Mouse (Mus musculus): Measurements from ENCODE around the gene Kcnh6. TPM values are rescaled to one million over a fixed set of nuclear protein-coding genes. Genes with fewer than 3 reads are reported as not detected.
"Not testable (repeated sequence)": the region's sequence is repeated elsewhere in the genome, so short reads cannot be mapped to it uniquely, and the experiment has no call there.

Gene Kcnh6
- polyA plus RNA-seq, 1 experiment from 2014 or later, result 2.6 TPM

- peak; percentile 61 for ATAC-seq (ENCODE audit: low read depth)
- H3K27ac ChIP-seq (replicated peaks; ENCODE audit: low read depth, low read length), result no peak overlapping the region
Measured at GRCm38 (mm10) chr11:106020051-106020763, 12.3 kb downstream of the Kcnh6 start.

GRCm38 (mm10) chr11:106025774-106026173, 17.9 kb downstream of the Kcnh6 start:
- H3K4me3 ChIP-seq (ENCODE audit: low read depth, low read length), result no peak overlapping the region
- no peaks in the 10 kb centered on the region for H3K4me1 ChIP-seq (ENCODE audit: control insufficient read depth, insufficient read depth, low read length)
- H3K36me3 ChIP-seq (ENCODE audit: control insufficient read depth, insufficient read depth, low read length), result no peaks in the 10 kb centered on the region
- no peak overlapping the region for H3K9ac ChIP-seq (ENCODE audit: low read depth, low read length)
- ATAC-seq (ENCODE audit: low read depth) (no peak), DNase-seq (ENCODE audit: low spot score) (no peak)
- no peaks in the 10 kb centered on the region for H3K9me3 ChIP-seq (ENCODE audit: control insufficient read depth, low read length)
- no peak overlapping the region for H3K4me2 ChIP-seq (ENCODE audit: low read depth, low read length)
- 84% methylated on average over 3 of the region's 3 CpGs for WGBS
- H3K27ac ChIP-seq (replicated peaks; ENCODE audit: low read depth, low read length), result no peak overlapping the region
- H3K27me3 ChIP-seq (replicated peaks; ENCODE audit: control insufficient read depth, insufficient read depth, low read length), result peaks cover 3% of the 10 kb centered on the region

More at GRCm38 (mm10) chr11:106020051-106020763, 12.3 kb downstream of the Kcnh6 start:
- Histone ChIP-seq H3K9me3 (ENCODE audit: control insufficient read depth, low read length) (no peaks in the 10 kb centered on the region), H3K27me3 (replicated peaks; ENCODE audit: control insufficient read depth, insufficient read depth, low read length) (peaks cover 16% of the 10 kb centered on the region), H3K4me2 (ENCODE audit: low read depth, low read length) (peak overlapping the region; percentile 52), H3K4me3 (ENCODE audit: low read depth, low read length) (peak overlapping the region; percentile 28), H3K4me1 (ENCODE audit: control insufficient read depth, insufficient read depth, low read length) (peaks cover 9% of the 10 kb centered on the region; the same call in 1 of the 2 replicates), H3K9ac (ENCODE audit: low read depth, low read length) (peak overlapping the region; percentile 34; the same call in 1 of the 2 replicates), H3K36me3 (ENCODE audit: control insufficient read depth, insufficient read depth, low read length) (no peaks in the 10 kb centered on the region)
- peak; percentile 38 for DNase-seq (ENCODE audit: low spot score)
- under 1% methylated on average over 42 of the region's 50 CpGs for WGBS

GRCm38 (mm10) chr11:106026465-106027151, 18.7 kb downstream of the Kcnh6 start:
- no peak overlapping the region for H3K4me2 ChIP-seq (ENCODE audit: low read depth, low read length)
- DNase-seq (ENCODE audit: low spot score) (peak; percentile 34), ATAC-seq (ENCODE audit: low read depth) (peak; percentile 50; the same call in 1 of the 2 replicates)
- no peak overlapping the region for H3K9ac ChIP-seq (ENCODE audit: low read depth, low read length)
- H3K27ac ChIP-seq (replicated peaks; ENCODE audit: low read depth, low read length), result no peak overlapping the region
- H3K36me3 ChIP-seq (ENCODE audit: control insufficient read depth, insufficient read depth, low read length), result no peaks in the 10 kb centered on the region
- WGBS, result 35% methylated on average over 11 of the region's 11 CpGs
- H3K4me3 ChIP-seq (ENCODE audit: low read depth, low read length), result no peak overlapping the region
- no peaks in the 10 kb centered on the region for H3K4me1 ChIP-seq (ENCODE audit: control insufficient read depth, insufficient read depth, low read length)
- no peaks in the 10 kb centered on the region for H3K9me3 ChIP-seq (ENCODE audit: control insufficient read depth, low read length)
- no peaks in the 10 kb centered on the region for H3K27me3 ChIP-seq (replicated peaks; ENCODE audit: control insufficient read depth, insufficient read depth, low read length)

GRCm38 (mm10) chr11:106027607-106028006, 19.7 kb downstream of the Kcnh6 start:
- Histone ChIP-seq H3K4me1 (ENCODE audit: control insufficient read depth, insufficient read depth, low read length) (no peaks in the 10 kb centered on the region), H3K4me3 (ENCODE audit: low read depth, low read length) (no peak overlapping the region), H3K36me3 (ENCODE audit: control insufficient read depth, insufficient read depth, low read length) (no peaks in the 10 kb centered on the region), H3K27me3 (replicated peaks; ENCODE audit: control insufficient read depth, insufficient read depth, low read length) (no peaks in the 10 kb centered on the region), H3K27ac (replicated peaks; ENCODE audit: low read depth, low read length) (no peak overlapping the region), H3K4me2 (ENCODE audit: low read depth, low read length) (no peak overlapping the region), H3K9me3 (ENCODE audit: control insufficient read depth, low read length) (no peaks in the 10 kb centered on the region), H3K9ac (ENCODE audit: low read depth, low read length) (no peak overlapping the region)
- DNase-seq (ENCODE audit: low spot score) (no peak), ATAC-seq (ENCODE audit: low read depth) (no peak)
- WGBS, result 96% methylated on average over 5 of the region's 5 CpGs

- WGBS, result 43% methylated on average over 4 of the region's 25 CpGs
- H3K9ac ChIP-seq (ENCODE audit: low read depth, low read length), result peak overlapping the region; percentile 28; the same call in 1 of the 2 replicates
Measured at GRCm38 (mm10) chr11:106032074-106032473, 24.1 kb downstream of the Kcnh6 start.

GRCm38 (mm10) chr11:106033491-106033919, 25.6 kb downstream of the Kcnh6 start:
- 43% methylated on average over 11 of the region's 11 CpGs for WGBS
- H3K4me1 ChIP-seq (ENCODE audit: control insufficient read depth, insufficient read depth, low read length), result peaks cover 11% of the 10 kb centered on the region
- H3K9ac ChIP-seq (ENCODE audit: low read depth, low read length), result peak overlapping the region; percentile 9; the same call in 1 of the 2 replicates
- H3K9me3 ChIP-seq (ENCODE audit: control insufficient read depth, low read length), result no peaks in the 10 kb centered on the region
- H3K4me2 ChIP-seq (ENCODE audit: low read depth, low read length), result peak overlapping the region; percentile 45
- H3K27me3 ChIP-seq (replicated peaks; ENCODE audit: control insufficient read depth, insufficient read depth, low read length), result no peaks in the 10 kb centered on the region
- DNase-seq (ENCODE audit: low spot score), result peak; percentile 83
- H3K36me3 ChIP-seq (ENCODE audit: control insufficient read depth, insufficient read depth, low read length), result no peaks in the 10 kb centered on the region
- peak overlapping the region; percentile 7; the same call in 1 of the 2 replicates for H3K4me3 ChIP-seq (ENCODE audit: low read depth, low read length)
- ATAC-seq (ENCODE audit: low read depth), result peak; percentile 27; the same call in 1 of the 2 replicates
- H3K27ac ChIP-seq (replicated peaks; ENCODE audit: low read depth, low read length), result peak overlapping the region; percentile 82

More at GRCm38 (mm10) chr11:106032074-106032473, 24.1 kb downstream of the Kcnh6 start:
- not testable (repeated sequence) for DNase-seq (ENCODE audit: low spot score); ATAC-seq (ENCODE audit: low read depth); H3K36me3 ChIP-seq (ENCODE audit: control insufficient read depth, insufficient read depth, low read length); H3K27ac ChIP-seq (replicated peaks; ENCODE audit: low read depth, low read length); H3K27me3 ChIP-seq (replicated peaks; ENCODE audit: control insufficient read depth, insufficient read depth, low read length); H3K9me3 ChIP-seq (ENCODE audit: control insufficient read depth, low read length); H3K4me1 ChIP-seq (ENCODE audit: control insufficient read depth, insufficient read depth, low read length); H3K4me2 ChIP-seq (ENCODE audit: low read depth, low read length)
- peak overlapping the region; percentile 32 for H3K4me3 ChIP-seq (ENCODE audit: low read depth, low read length)

GRCm38 (mm10) chr11:106034986-106035385, 27.1 kb downstream of the Kcnh6 start:
- no peaks in the 10 kb centered on the region for H3K36me3 ChIP-seq (ENCODE audit: control insufficient read depth, insufficient read depth, low read length)
- H3K9me3 ChIP-seq (ENCODE audit: control insufficient read depth, low read length), result no peaks in the 10 kb centered on the region
- no peak overlapping the region for H3K9ac ChIP-seq (ENCODE audit: low read depth, low read length)
- no peaks in the 10 kb centered on the region for H3K27me3 ChIP-seq (replicated peaks; ENCODE audit: control insufficient read depth, insufficient read depth, low read length)
- ATAC-seq (ENCODE audit: low read depth) (no peak), DNase-seq (ENCODE audit: low spot score) (no peak)
- H3K4me1 ChIP-seq (ENCODE audit: control insufficient read depth, insufficient read depth, low read length), result peaks cover 12% of the 10 kb centered on the region
- H3K4me3 ChIP-seq (ENCODE audit: low read depth, low read length), result no peak overlapping the region
- WGBS, result 87% methylated on average over 9 of the region's 9 CpGs
- H3K27ac ChIP-seq (replicated peaks; ENCODE audit: low read depth, low read length), result no peak overlapping the region
- H3K4me2 ChIP-seq (ENCODE audit: low read depth, low read length), result no peak overlapping the region

GRCm38 (mm10) chr11:106036548-106037417, 28.9 kb downstream of the Kcnh6 start, which contains the start of gene Dcaf7:
Gene Dcaf7 (plus strand): TSS chr11:106036872.
- 0 out of 2 replicates have a peak, but pooled peaks cover 2% of the 10 kb centered on the region for H3K36me3 ChIP-seq (ENCODE audit: control insufficient read depth, insufficient read depth, low read length)
- H3K9me3 ChIP-seq (ENCODE audit: control insufficient read depth, low read length), result no peaks in the 10 kb centered on the region
- peak within 1 kb of the TSS; percentile 88 for H3K27ac ChIP-seq (replicated peaks; ENCODE audit: low read depth, low read length)
- under 1% methylated on average over 56 of the region's 66 CpGs for WGBS
- peak within 1 kb of the TSS; percentile 93 for H3K9ac ChIP-seq (ENCODE audit: low read depth, low read length)
- DNase-seq (ENCODE audit: low spot score), result peak; percentile 99
- ATAC-seq (ENCODE audit: low read depth), result peak; percentile 99
- H3K4me3 ChIP-seq (ENCODE audit: low read depth, low read length), result peak within 1 kb of the TSS; percentile 98
- H3K4me1 ChIP-seq (ENCODE audit: control insufficient read depth, insufficient read depth, low read length), result peaks cover 12% of the 10 kb centered on the region
- H3K4me2 ChIP-seq (ENCODE audit: low read depth, low read length), result peak within 1 kb of the TSS; percentile 91
- H3K27me3 ChIP-seq (replicated peaks; ENCODE audit: control insufficient read depth, insufficient read depth, low read length), result no peaks in the 10 kb centered on the region

All from embryonic facial prominence, embryonic 14.5 days (tissue).